Mouse (Mus musculus): ENCODE data around the gene Cep128.

Cep128 gene

GRCm38 (mm10) chr12:91305769-91306168, 78.4 kb downstream of the Cep128 start:
- no peak for DNase-seq

- no peak for DNase-seq
Measured at GRCm38 (mm10) chr12:91305038-91305437, 79.2 kb downstream of the Cep128 start.

- no peak for DNase-seq
Measured at GRCm38 (mm10) chr12:91298700-91299099, 85.5 kb downstream of the Cep128 start.

GRCm38 (mm10) chr12:91295870-91296269, 88.3 kb downstream of the Cep128 start:
- no peak for DNase-seq

GRCm38 (mm10) chr12:91295436-91295835, 88.8 kb downstream of the Cep128 start:
- DNase-seq, result no peak

GRCm38 (mm10) chr12:91273936-91274335, 110.3 kb downstream of the Cep128 start:
- DNase-seq, result no peak

- no peak for DNase-seq
Measured at GRCm38 (mm10) chr12:91269634-91270033, 114.6 kb downstream of the Cep128 start.

GRCm38 (mm10) chr12:91268974-91269373, 115.2 kb downstream of the Cep128 start:
- no peak for DNase-seq

- DNase-seq, result no peak
Measured at GRCm38 (mm10) chr12:91266014-91266413, 118.2 kb downstream of the Cep128 start.

- DNase-seq, result no peak
Measured at GRCm38 (mm10) chr12:91265462-91265861, 118.7 kb downstream of the Cep128 start.

GRCm38 (mm10) chr12:91264828-91265355, 119.3 kb downstream of the Cep128 start:
- DNase-seq, result no peak

- no peak for DNase-seq
Measured at GRCm38 (mm10) chr12:91263705-91264104, 120.5 kb downstream of the Cep128 start.

GRCm38 (mm10) chr12:91262801-91263200, 121.4 kb downstream of the Cep128 start:
- no peak for DNase-seq

- no peak for DNase-seq
Measured at GRCm38 (mm10) chr12:91256334-91256733, 127.9 kb downstream of the Cep128 start.

GRCm38 (mm10) chr12:91254831-91255230, 129.4 kb downstream of the Cep128 start:
- DNase-seq, result no peak

- DNase-seq, result no peak
Measured at GRCm38 (mm10) chr12:91220609-91221008, 163.6 kb downstream of the Cep128 start.

GRCm38 (mm10) chr12:91205550-91205949, 178.7 kb downstream of the Cep128 start:
- DNase-seq, result no peak

- DNase-seq, result no peak
Measured at GRCm38 (mm10) chr12:91204330-91204729, 179.9 kb downstream of the Cep128 start.

GRCm38 (mm10) chr12:91202496-91202895, 181.7 kb downstream of the Cep128 start:
- no peak for DNase-seq

GRCm38 (mm10) chr12:91189111-91189510, 195.1 kb downstream of the Cep128 start:
- DNase-seq, result no peak

- no peak for DNase-seq
Measured at GRCm38 (mm10) chr12:91185564-91185963, 198.6 kb downstream of the Cep128 start.

GRCm38 (mm10) chr12:91184616-91185015, 199.6 kb downstream of the Cep128 start:
- DNase-seq, result no peak

- DNase-seq, result no peak
Measured at GRCm38 (mm10) chr12:91183928-91184327, 200.3 kb downstream of the Cep128 start.

GRCm38 (mm10) chr12:91183304-91183855, 200.8 kb downstream of the Cep128 start:
- no peak for DNase-seq

All from thymus, postnatal 25 days (tissue).